Mouse (Mus musculus) fibroblast of lung, adult 2 months (primary cell): ENCODE measurements around the gene Khdc3.
A peak's percentile ranks its signal among the peaks of the same experiment; 100 is the strongest.
"Not testable (repeated sequence)": the region's sequence is repeated elsewhere in the genome, so short reads cannot be mapped to it uniquely, and the experiment has no call there.

Source experiments
- DNase-seq: peaks from one replicate; pipeline ENCODE4 v3.0.0-alpha.2; 2011; ENCODE audit warnings: low read depth

The Khdc3 gene

GRCm38 (mm10) chr9:73101536-73101935 lies at the start of gene Khdc3:
Gene Khdc3 (plus strand): TSS chr9:73101836.
- no peak for DNase-seq

GRCm38 (mm10) chr9:73055441-73055911 lies 46.2 kb upstream of the Khdc3 start:
- DNase-seq = no peak

- no peak for DNase-seq
Observed at GRCm38 (mm10) chr9:73059224-73059623, 42.4 kb upstream of the Khdc3 start.

DNA sequence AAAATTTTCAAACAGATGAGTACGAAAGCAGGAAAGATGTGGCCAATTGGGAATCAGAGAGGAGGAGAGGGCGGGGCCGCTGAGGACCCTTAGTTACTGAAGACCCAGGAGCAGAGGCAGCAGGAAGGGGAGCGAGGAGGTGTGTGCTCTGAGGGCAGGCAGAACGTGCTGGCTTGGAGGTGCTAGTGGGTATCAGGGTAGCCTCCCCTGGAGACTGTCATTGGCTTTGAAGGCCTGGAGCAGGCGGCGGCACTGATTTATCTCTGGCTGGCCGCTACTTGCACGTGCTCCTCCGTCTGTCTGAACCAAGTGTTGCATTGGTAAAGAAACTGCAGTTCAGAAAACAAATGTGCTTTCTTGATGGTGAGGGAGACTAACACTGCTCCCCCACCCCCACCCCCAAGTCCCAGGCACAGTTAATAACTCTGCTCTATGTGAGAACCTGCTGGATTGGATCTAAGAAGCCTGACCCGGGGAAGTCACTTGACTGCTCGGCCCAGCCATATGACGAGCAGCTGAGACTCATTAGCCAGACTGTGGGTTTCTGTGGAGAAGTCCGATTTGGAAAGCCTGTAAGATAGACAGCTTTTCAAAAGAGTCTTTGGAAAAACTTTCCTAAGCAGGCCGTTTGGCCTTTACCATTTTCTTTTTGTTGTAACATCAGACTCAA lies 37.9 kb upstream of the Khdc3 start:
- no peak for DNase-seq

GRCm38 (mm10) chr9:73067086-73067485 lies 34.5 kb upstream of the Khdc3 start:
- no peak for DNase-seq

- no peak for DNase-seq
Observed at GRCm38 (mm10) chr9:73068230-73068679, 33.4 kb upstream of the Khdc3 start.

DNA sequence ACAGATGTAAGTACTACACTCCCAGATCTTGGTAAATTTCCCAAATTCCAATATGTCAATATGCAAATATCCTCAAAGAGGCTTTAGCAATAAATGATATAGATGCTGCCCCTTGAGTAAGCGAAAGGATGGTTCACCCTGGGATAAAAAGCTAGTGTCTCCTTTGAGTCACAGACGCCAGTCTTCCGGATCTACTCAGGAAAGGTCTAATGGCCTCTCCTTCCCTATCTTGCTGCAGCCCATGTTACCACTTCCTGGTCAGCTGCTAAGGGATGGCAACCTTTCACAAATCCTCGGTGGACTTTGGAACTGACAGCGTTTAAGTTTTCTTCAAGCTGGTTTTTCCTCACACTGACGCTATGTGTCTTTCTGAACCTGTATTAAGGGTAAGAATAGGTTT lies 32.9 kb upstream of the Khdc3 start:
- no peak for DNase-seq

GRCm38 (mm10) chr9:73070971-73071659 lies 30.5 kb upstream of the Khdc3 start:
- DNase-seq = no peak

DNA sequence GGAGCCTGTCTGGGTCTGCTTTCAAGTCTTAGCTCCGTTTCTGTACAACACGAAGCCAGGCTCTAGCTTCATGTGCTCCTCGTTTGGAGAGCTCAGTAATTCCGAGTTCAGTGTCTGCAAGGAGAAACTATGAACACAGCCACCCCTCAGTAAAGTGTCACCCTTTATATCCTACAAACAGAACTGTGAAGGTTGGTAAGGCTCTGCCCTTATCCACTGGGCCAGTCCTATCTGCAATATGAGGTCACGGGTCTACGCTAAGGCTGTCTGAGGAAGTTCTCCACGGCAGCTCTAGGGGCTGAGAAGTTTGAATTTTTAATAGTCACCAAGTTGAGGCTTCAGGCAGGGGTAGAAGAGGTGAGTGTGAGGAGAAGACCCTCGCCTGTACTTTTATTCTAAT lies 29.2 kb upstream of the Khdc3 start:
- no peak for DNase-seq

GRCm38 (mm10) chr9:73073169-73073568 lies 28.5 kb upstream of the Khdc3 start:
- no peak for DNase-seq

DNA sequence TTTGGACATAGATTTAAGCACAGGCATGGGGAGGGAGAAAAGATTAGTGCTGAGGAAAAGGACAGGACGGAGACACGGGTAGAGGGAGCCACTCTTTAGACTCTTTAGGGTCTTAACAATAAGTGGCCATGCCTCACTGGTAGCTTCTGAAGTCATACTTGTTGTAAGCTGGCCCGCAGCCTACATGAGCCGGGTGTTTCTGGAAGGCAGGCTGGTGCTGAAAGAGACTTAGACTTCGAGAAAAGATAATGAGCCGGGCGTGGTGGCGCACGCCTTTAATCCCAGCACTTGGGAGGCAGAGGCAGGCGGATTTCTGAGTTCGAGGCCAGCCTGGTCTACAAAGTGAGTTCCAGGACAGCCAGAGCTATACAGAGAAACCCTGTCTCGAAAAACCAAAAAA lies 22.3 kb upstream of the Khdc3 start:
- DNase-seq = not testable (repeated sequence)

DNA sequence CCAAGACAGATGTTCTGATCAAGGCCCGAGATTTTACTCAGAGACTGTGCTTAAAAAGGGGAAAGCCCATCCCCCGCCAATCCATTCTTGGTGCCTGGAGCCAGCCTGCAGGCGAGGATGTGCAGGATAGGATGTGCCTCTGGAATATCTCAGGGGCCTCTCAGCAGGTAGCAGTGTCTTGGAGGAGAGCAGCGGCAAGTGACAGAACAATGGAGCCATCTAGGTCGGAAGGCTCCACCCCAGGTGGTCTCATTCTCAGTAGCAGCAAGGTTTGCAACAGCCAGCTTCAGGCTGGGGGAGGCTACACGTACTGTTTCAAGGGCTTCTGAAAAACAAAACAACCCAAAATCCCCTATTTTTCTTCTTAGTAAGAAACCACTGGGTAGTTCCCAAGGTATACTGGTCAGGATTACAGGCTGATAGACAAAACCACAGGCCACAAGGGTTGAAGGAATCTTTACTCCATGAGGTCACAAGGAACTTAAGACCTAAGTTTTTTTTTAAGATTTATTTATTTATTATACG lies 21.8 kb upstream of the Khdc3 start:
- DNase-seq = no peak

- no peak for DNase-seq
Observed at GRCm38 (mm10) chr9:73082291-73083000, 19.2 kb upstream of the Khdc3 start.

DNA sequence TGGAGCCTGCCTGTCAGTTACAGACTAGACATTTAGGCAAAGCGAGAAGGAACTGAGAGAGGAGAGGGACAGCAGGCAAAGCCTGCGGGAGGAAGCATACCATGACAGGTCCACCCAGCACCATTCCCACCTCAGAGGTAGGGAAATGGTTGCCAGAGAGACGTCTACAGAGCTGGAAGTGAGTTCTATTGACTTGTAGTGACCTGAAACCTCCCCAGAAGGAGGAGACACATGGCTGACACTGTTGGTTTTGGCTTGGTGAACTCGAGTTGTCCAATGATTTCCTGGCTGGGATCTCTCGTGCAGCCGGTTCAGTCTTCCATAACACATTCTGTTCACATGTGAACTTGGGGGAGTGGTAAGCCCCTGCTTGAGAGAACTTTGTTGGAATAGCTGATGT lies 17.7 kb upstream of the Khdc3 start:
- DNase-seq = no peak

GRCm38 (mm10) chr9:73085845-73086244 lies 15.8 kb upstream of the Khdc3 start:
- DNase-seq = no peak

- no peak for DNase-seq
Observed at GRCm38 (mm10) chr9:73087121-73087520, 14.5 kb upstream of the Khdc3 start.

DNA sequence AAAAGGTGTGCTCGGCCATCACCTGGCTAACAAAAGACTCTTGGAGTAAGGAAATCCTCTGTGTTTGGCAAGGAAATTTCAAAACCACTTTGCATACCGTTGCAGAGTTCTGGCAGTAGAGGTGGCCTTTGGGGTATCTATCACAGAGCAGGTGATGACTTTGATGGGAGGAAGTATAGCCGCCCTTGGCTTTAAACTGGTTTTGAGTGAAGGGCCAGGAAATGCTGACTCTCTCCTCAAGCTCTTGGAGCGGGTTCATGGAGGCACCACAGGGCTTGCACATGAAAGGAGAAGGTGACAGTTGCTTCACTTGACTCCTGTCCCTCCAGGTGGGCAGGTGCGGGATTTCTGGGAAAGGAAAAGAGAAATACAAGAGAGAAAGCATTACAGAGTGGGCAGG lies 14.1 kb upstream of the Khdc3 start:
- DNase-seq = no peak

DNA sequence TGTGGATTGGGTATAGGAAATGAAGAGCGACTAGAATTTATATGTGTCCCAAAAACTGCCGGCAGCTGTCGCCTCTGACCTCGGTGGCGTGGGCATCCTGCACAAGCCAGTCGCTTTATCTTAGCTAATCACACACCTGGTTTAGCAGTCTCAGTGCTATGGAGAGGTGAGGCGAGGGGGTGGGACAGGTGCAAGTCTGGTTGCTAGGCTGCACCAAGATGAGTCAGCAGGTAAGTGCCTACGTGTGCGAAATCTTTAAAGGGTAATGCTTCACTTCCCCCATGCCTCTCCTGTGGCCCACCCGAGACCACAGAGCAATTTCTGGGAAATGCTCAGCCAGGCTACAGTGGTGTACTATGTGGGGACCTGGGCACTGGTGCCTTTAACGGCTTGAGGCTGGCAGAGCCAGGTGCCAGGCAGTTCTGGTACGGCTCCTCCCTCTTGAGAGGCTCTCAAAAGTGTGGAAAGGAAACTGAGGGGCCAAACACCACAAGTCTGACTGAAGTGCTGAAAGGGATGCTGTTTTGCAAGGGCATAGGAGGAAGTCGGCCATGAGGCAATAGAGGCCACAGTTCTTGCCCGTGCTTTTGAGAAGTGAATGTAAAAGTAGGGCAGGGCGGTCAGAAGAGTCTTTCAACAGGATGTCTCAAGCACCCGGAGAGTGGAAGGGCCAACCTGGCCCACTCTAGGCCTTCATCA lies 12.3 kb upstream of the Khdc3 start:
- no peak for DNase-seq

DNA sequence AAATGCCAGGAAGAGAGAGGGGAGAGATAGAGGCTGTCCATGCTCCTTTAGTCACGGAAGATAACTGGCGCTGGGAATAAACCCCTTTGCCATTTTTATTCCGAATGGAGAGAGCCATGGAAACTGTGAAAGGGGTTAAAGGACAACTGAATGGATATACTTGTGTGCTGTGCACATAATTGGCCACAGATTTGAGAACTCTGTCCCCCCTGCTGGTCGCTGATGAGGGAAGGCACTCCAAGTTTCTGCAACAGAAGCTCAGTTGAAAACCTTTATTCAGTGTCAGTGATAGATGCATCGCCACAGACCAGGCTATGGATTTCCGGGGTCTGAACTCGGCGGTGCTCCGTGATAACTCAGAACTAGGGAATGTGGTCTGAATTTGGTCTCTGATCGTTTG lies 11.5 kb upstream of the Khdc3 start:
- DNase-seq = no peak

DNA sequence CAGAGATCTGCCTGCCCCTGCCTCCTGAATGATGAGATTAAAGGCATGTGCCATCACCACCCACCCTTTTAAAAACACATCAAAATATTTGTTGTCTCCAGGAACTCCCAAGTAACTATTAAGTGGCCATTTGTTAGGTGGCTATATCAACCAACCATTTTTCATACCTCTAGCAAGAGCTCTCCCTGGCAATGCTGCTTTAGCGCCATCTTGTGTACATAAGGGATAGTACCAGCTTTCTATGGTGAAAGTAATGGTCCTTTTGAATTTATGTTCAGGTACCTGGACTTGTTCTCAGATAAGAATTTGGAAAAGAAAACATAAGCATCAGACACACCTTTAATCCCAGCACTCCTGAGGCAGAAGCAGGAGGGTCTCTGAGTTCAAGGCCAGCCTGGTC lies 9.9 kb upstream of the Khdc3 start:
- DNase-seq = peak; percentile 27

DNA sequence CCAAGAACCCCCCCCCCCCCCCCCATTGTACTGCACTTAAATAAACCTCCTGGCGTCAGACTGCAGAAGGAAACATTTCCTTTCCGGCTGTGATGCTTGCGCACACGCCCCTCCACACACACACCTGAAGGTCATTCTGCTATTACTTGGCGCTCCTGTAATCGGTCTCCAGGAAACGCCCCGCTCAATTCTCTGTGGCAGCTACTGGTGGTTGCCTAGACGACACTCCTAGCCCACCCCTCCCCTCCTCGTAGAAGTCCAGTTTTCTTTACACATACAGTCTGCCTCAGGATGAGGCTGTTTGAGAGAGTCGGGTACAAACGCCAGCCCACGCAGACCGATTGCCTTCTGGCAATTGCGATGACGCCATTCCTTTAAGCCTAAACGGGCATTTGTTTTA lies 7.1 kb upstream of the Khdc3 start:
- DNase-seq = no peak

DNA sequence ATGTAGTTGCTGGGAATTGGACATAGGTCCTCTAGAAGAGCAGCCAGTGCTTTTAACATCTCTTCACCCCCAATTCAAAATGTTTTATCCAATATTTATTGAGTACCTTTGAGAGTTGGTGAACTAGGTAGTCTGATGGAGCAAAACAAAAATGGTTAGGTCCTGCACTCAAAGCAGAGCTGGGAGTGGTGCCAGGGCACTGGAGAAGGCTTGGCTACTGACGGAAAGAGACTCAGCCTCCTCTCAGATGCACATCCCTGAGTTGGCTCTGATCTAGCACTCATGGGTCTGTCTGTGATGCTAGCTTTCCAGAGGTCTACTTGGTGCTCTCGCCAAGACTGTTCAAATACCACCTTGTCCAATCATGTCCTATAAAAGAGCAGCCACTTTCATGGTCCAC lies 3.7 kb upstream of the Khdc3 start:
- no peak for DNase-seq
